Mouse (Mus musculus) E14TG2a.4 (cell line): ENCODE data around the gene Il25.

Source experiments
- CTCF ChIP-seq: conservative IDR thresholded peaks from 2 replicates; pipeline ENCODE4 v1.5.1; 2014; ENCODE audit warnings: low read length
- NANOG ChIP-seq: IDR thresholded peaks from 2 replicates; pipeline ENCODE4 v1.6.1; 2014; ENCODE audit warnings: borderline replicate concordance, low read length, mixed read lengths
- POU5F1 ChIP-seq: IDR thresholded peaks from 2 replicates; pipeline ENCODE4 v1.6.1; 2014; ENCODE audit warnings: low read length, borderline replicate concordance

DNA sequence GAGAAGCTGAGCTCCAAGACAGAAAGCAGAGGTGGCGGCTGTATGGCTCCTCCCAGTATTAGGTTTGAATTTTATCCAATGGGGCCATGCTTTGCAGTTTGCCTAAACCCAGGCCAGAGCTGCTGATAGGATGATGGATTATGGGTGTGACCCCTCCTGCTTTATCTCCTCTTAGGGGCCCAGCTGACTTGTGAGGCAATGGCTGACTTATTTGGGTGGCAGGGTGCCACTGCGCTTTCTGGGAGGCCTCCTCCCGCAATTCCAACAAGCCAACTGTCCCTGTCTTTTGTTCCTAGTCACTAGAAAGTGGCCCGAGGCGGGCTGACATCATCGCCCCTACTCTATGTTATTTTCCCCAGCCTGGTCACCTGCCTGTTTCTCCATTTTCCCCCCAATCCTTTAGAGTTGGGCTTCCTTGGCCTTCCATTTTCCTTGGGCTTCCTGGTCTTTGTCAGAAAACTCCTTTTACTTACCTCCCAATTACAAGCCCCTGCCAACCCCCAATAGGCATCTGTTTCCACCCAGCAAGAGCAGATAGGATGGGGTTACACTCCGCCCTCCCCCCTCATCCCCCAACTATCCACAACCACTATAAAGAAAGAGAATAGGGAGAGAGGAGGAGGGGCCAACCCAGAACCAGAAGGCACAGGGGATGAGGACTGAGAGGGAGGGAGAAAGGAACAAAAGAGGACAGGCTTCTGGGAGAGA, 7.7 kb upstream of the Il25 start:
- no peak for TF ChIP-seq CTCF
- no peak for TF ChIP-seq POU5F1
- TF ChIP-seq NANOG: no peak
